Mouse (Mus musculus) brain, embryonic 18.5 days (tissue): ENCODE results near the gene Accs.

ENCODE experiments used
- DNase-seq: peaks from one replicate; pipeline ENCODE4 v3.0.0-alpha.2; 2012; ENCODE audit warnings: low read depth, low spot score

Gene Accs

DNA sequence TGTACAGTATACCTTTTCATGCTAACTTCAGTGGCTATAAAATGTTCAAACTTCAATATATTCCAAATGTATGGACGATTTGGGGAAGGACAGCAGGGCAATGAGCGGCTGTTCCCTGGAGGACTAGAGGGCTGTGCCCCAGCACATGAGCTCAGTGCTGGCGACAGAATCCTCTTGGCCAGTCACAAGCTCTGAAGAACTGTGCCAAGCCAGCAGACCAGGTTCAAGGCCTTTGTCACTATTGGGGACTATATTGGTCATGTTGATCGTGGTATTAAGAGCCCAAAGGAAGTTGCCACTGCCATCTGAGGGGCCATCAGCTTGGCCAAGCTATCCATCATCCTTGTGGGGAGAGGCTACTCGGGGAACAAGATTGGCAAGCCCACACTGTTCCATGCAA lies 55.4 kb downstream of the Accs start:
- no peak for DNase-seq

DNA sequence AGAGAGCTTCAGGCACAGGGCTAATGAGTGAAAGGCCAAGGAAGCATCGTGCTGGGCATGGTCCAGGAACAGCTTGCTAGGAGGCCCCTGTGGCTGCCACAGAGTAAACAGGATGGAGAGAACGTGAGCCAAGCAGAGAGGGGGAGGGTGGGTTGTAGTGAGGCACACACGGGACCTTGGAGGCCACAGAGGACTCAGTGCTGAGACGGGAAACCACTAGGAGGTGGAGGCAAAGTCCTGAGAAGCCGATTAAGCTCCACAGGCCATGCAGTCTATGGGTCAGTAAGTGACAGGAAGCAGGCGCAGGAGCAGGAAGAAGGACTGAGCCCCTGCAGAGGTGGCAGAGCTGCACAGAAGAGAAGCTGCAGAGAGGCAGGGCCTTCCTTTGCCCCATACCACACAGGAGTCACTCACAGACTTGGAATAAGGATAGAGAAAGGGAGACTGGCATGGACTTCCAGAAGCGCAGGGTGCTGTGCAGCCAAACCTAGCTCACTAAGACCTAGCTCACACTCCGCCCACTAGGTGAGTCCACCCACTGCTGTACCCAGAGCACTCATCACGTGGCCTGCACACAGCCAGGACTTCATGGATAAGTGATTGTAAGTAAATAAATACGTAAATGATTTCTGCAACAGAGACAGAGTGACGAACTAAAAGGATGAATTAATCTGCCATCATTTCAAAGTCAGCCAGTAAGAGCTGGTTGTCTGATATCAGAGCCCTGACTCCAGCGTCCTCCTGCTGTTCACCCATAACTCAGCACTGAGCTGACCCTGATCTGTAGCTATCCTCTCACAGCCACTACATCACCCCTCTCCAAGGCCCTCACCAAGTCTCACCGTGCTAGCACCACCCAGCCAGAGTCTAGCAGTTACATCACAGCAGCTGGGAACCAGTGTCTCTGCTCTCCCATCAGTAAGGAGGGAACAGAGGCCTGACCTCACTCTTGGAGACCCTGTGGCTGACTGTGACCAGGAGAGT lies 57.9 kb downstream of the Accs start:
- no peak for DNase-seq

DNA sequence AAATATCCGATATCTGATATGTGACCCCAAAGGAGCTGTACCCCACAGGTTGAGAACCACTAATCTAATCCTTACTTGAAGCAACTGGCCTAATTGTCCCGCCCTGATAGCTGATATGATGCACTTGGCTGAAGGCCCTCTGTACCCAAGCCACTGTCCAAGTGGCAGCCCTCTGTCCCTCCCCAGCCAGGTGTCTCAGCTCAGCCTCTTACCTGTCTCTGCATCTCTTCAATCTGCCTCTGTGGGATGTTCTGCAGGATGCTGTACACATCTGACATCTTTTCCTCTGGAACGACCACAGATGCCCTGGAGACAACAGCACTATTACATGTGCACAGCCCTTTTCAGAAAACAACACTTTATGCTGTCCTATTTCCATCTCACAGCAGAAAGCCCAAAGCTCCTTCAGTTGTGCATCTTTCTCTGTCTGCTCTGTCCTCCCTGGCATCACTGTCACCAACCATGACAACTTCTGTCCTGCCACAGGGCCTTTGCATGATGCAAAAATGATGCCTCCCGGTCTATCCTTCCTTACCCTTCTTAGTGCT lies 58.9 kb downstream of the Accs start:
- DNase-seq: no peak

DNA sequence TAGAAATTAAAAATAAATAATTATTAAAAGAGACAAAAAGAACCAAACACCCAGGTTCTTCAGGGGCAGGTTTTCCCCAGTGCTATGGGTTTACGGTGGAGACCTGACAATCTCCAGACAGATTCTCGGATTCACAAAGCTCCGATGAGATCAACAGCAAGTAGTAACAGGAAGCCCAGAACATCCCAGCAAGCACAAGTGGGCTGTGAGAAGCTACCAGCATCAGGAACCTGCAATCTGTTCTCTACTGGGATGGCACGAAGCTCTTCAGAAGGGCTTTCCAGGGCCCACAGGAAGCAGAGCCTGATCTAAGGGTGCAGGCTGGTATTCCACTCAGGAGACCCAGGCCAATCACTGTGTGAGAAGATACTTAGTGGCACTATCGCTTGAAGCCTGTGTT lies 61.2 kb downstream of the Accs start:
- DNase-seq: no peak

DNA sequence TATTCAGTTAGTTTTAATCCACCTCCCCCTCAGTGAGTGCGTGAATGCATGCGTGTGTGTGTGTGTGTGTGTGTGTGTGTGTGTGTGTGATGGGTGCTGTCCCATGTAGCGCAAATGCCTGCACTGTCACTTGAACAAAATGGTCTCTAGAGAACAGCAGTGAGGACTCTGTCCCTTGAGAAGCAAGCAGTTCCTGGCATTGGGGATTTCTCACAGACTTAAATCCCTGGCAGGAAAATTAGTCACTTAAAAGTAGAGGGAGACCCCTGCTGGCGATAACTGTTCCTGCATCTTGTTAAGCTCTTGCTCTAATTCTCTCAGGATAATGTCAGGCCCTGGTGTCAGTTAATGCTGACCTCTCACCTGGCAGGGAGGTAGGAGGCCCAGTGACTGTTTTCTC lies 63.6 kb downstream of the Accs start:
- peak; percentile 72 for DNase-seq

DNA sequence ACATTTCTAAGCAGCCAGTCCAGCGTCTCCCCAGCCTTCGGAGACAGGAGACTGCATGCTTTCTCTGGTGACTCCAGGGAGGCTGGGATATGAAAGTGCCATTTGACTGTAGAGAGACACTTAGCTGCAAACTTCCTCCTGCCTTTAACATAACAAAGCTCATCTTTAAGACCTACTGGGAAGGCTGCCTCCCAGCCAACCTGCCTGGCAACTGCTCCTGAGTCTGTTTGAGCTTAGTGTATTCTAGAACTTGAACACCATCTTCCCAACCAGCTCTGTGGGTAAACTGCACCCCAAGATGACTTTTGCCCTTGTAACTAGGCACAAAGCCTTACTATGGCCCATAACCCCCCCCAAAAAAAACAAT lies 64.3 kb downstream of the Accs start:
- DNase-seq: no peak

DNA sequence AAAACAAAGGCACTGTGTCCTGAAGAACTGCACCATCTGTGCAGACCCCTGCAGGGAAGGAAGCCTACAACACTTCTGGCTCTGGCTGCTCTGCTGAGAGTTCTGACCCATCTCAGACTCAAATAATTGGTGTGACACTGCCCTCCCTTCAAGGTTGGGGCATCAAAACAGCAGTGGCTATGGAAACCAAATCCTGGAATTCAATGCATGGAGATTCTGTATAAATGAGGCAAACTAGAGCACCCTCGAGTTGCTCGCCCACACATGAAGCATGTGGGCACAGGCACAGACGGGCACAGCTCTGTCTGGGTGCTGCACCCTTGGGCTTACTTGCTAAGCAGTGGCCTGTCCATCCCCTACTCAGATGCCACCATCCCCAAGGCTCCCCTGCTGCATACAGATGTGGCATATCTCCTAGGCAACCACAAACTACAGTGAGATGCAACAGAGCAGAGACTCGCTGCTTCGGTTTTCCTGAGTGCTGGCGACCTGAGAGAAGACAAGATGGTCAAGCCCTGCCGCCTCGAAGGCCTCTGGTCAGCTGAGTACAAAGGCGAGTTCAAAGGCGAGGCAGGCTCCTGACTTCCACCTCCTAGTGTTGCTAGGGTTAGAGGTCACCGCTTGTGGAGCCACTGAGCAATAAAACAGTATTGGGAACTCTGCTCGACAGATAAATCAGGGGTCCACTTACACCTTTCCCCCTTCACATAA lies 64.9 kb downstream of the Accs start:
- DNase-seq: no peak

DNA sequence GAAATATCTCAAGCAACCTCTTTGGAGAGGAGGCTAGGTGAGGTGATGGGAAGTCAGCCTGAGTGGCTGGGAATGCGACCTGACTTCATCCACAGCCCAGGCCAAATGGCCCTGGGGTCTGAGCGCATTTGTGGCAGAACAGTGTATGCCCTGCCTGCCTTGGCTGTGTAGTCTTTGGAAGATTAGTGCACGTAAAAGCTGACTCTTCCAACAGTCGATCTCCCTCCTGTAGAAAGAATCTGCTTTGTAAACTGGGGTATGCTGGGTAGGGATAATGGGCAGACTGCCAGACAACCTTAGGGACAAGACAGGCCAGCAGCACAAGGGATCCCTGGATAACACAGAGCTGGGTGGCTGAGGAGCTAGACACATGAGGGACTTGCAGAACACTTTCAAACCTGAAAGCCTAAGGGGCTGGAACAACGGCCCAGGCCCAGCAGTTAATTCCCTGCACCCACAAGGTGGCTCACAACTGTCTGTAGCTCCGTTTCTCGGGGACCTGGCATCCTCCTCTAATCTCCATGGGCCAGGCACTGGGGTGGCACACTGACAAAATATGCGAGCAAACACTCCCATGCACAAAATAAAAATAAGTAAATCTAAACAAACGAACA lies 65.7 kb downstream of the Accs start:
- no peak for DNase-seq
